Mouse (Mus musculus): ENCODE results near the gene Dkk3. TPM values are rescaled to one million over a fixed set of nuclear protein-coding genes. Genes with fewer than 3 reads are reported as not detected.
"Not testable (repeated sequence)": the region's sequence is repeated elsewhere in the genome, so short reads cannot be mapped to it uniquely, and the experiment has no call there.

Gene Dkk3
- polyA plus RNA-seq, 1 experiment from 2014 or later: 9.0 TPM

GRCm38 (mm10) chr7:112187536-112188459 is 28.9 kb upstream of the Dkk3 start:
- no peaks in the 10 kb centered on the region for H3K9me3 ChIP-seq
- no peak for DNase-seq (ENCODE audit: low spot score)
- H3K4me3 ChIP-seq: no peak overlapping the region
- H3K27ac ChIP-seq: no peak overlapping the region
- no peaks in the 10 kb centered on the region for H3K27me3 ChIP-seq (ENCODE audit: insufficient read depth, poor library complexity, severe bottlenecking)
- 71% methylated on average over 13 of the region's 13 CpGs for WGBS
- H3K4me1 ChIP-seq (replicated peaks): peaks cover 15% of the 10 kb centered on the region
- H3K36me3 ChIP-seq: no peaks in the 10 kb centered on the region

- Histone ChIP-seq H3K36me3 (no peaks in the 10 kb centered on the region), H3K27me3 (ENCODE audit: insufficient read depth, poor library complexity, severe bottlenecking) (no peaks in the 10 kb centered on the region), H3K4me1 (replicated peaks) (peaks cover 15% of the 10 kb centered on the region), H3K9me3 (no peaks in the 10 kb centered on the region), H3K4me3 (no peak overlapping the region), H3K27ac (no peak overlapping the region)
- no peak for DNase-seq (ENCODE audit: low spot score)
- WGBS: 91% methylated on average over 7 of the region's 7 CpGs
Measured at GRCm38 (mm10) chr7:112186871-112187270, 28.0 kb upstream of the Dkk3 start.

DNA sequence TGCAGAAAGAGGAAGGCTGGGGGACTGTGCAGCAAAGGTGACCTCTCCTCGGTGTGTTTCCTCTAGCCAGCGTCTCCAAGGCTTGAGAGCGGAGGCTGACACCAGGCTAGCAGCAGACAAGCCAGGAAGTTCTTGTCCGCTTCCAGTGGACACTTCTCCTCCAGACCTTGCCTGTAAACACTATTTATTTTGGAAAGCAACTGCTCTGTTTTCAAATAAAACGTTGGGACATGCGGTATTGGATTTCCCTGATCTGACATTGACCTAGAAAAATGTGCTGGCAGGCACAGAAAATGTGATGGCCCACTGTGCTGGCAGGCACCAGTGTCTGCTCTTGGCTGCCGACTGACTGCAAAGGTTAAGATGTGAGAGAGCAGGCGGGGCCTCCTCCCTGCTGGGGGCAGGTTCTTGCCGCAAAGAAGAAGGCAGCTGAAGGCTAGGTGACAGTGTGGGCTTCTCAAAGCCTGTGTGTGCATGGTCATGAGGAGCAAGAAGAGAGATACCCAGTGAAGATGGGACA is 26.4 kb upstream of the Dkk3 start:
- Histone ChIP-seq H3K27ac (no peak overlapping the region), H3K4me1 (replicated peaks) (peaks cover 18% of the 10 kb centered on the region), H3K36me3 (no peaks in the 10 kb centered on the region), H3K9me3 (no peaks in the 10 kb centered on the region), H3K27me3 (ENCODE audit: insufficient read depth, poor library complexity, severe bottlenecking) (no peaks in the 10 kb centered on the region), H3K4me3 (no peak overlapping the region)
- 69% methylated on average over 9 of the region's 9 CpGs for WGBS
- no peak for DNase-seq (ENCODE audit: low spot score)

DNA sequence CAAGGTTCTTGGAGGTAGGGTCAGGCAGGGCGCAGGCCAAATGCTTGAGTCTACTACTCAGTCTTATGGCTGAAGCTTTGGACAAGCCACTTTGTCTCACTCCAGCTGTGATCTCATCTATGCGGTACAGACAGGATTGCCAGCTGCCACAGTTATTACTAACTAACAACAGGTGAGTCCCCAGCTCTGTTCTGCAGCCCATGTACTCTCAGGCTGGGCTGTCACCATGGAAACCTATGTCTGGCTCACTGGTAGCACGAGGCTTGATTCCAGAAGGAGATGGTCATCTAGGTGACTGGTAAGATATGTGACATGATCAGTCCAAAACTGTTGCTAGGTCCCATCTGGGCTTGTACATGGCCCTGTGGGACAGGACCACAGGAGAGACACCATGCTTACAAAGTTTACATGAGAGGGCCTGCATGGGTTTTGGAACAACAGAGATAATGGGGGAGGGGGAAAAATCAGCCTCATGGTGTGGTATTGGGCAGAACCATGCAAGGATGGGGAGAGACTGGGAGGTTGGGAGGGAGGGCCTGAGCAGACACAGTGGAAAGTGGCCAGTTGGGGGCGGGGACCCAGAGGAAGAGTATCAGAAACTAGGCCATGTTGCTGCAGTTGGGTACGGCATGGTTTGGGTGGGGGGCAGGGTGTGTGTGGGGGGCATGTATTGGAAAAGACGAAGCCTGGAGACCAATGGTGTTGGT is 25.8 kb upstream of the Dkk3 start:
- Histone ChIP-seq H3K36me3 (no peaks in the 10 kb centered on the region), H3K4me1 (replicated peaks) (peaks cover 21% of the 10 kb centered on the region), H3K27me3 (ENCODE audit: insufficient read depth, poor library complexity, severe bottlenecking) (no peaks in the 10 kb centered on the region), H3K27ac (no peak overlapping the region), H3K9me3 (no peaks in the 10 kb centered on the region), H3K4me3 (no peak overlapping the region)
- 80% methylated on average over 6 of the region's 6 CpGs for WGBS
- no peak for DNase-seq (ENCODE audit: low spot score)

DNA sequence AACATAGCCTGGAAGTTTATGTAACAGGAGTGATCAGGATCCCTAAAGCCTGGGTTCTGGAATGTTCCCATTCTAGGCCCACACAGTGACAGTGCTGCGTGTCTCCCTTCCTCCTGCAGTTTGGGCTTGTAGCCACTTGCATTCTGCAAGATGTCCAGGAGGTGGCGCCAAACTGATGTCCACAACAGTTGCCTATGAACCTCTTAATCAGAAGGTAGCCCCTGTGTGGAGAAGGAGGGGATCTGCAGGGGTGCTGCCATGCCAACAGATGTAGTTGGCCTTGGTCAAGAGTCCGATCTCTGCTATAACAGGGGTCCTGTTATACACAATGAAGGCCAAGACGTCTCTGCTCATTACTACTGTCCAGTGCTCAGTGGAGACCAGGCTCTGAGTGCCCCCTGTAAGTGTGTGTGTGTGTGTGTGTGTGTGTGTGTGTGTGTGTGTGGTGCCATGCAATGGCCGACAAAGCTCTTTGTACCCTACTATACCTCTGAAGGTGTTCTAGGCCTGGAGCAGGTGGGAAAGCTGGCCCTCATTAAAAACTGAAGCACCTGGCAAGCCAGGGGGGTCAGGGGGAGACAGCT is 24.5 kb upstream of the Dkk3 start:
- Histone ChIP-seq H3K4me1 (replicated peaks) (peaks cover 14% of the 10 kb centered on the region), H3K4me3 (no peak overlapping the region), H3K27me3 (ENCODE audit: insufficient read depth, poor library complexity, severe bottlenecking) (no peaks in the 10 kb centered on the region), H3K9me3 (no peaks in the 10 kb centered on the region), H3K27ac (no peak overlapping the region), H3K36me3 (no peaks in the 10 kb centered on the region)
- 38% methylated on average over 5 of the region's 5 CpGs for WGBS
- DNase-seq (ENCODE audit: low spot score): peak; percentile 88

GRCm38 (mm10) chr7:112180235-112180705 is 21.4 kb upstream of the Dkk3 start:
- H3K4me3 ChIP-seq: peak overlapping the region; percentile 29
- 19% methylated on average over 10 of the region's 10 CpGs for WGBS

DNA sequence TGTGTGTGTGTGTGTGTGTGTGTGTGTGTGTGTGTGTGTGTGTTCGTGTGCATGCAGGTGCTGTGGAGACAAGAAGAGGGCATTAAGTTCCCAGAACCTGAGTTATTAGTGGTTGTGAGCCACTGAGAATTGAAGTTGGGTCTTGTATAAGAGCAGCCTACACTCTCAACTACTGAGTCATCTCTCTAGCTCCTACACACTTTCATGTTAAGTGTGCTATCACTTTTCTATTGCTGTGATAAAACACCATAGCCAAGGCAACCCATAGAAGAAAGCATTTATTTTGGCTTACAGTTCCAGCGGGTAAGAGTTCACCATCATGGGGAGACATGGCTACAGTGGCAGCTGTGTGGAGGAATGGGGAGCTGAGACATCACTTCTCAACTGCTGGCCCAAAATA is 17.8 kb upstream of the Dkk3 start:
- no peaks in the 10 kb centered on the region for H3K27me3 ChIP-seq (ENCODE audit: insufficient read depth, poor library complexity, severe bottlenecking)
- H3K27ac ChIP-seq: no peak overlapping the region
- no peaks in the 10 kb centered on the region for H3K36me3 ChIP-seq
- H3K9me3 ChIP-seq: no peaks in the 10 kb centered on the region
- peaks cover 13% of the 10 kb centered on the region for H3K4me1 ChIP-seq (replicated peaks)
- WGBS: 76% methylated on average over 2 of the region's 2 CpGs
- no peak for DNase-seq (ENCODE audit: low spot score)
- H3K4me3 ChIP-seq: no peak overlapping the region

More at GRCm38 (mm10) chr7:112180235-112180705, 21.4 kb upstream of the Dkk3 start:
- no peaks in the 10 kb centered on the region for H3K36me3 ChIP-seq
- no peaks in the 10 kb centered on the region for H3K9me3 ChIP-seq
- H3K4me1 ChIP-seq (replicated peaks): peaks cover 6% of the 10 kb centered on the region
- peak; percentile 81 for DNase-seq (ENCODE audit: low spot score)
- H3K27ac ChIP-seq: peak overlapping the region; percentile 75
- H3K27me3 ChIP-seq (ENCODE audit: insufficient read depth, poor library complexity, severe bottlenecking): no peaks in the 10 kb centered on the region

DNA sequence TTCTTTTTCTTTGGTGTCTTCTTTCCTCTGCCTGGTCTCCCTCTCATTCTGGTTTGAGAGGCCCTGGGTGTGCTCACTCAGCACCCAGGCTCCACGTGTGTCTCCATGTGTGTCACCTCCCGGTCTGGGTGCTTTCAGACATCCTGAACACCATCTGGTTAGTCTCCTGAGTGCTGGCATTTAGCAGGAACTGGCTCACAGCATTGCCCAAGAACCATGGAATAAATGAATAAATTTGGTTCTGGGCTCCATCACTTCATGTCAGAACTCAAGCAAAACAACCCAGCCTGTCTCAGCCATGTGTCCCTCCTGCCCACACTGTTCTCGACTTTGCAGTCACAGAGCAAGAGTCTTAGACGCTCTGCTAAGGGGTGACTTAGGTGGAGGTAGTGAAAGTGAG is 13.8 kb upstream of the Dkk3 start:
- Histone ChIP-seq H3K4me1 (replicated peaks) (peaks cover 21% of the 10 kb centered on the region), H3K27me3 (ENCODE audit: insufficient read depth, poor library complexity, severe bottlenecking) (no peaks in the 10 kb centered on the region), H3K4me3 (no peak overlapping the region), H3K36me3 (no peaks in the 10 kb centered on the region), H3K9me3 (no peaks in the 10 kb centered on the region), H3K27ac (no peak overlapping the region)
- WGBS: 59% methylated on average over 4 of the region's 4 CpGs
- DNase-seq (ENCODE audit: low spot score): no peak

DNA sequence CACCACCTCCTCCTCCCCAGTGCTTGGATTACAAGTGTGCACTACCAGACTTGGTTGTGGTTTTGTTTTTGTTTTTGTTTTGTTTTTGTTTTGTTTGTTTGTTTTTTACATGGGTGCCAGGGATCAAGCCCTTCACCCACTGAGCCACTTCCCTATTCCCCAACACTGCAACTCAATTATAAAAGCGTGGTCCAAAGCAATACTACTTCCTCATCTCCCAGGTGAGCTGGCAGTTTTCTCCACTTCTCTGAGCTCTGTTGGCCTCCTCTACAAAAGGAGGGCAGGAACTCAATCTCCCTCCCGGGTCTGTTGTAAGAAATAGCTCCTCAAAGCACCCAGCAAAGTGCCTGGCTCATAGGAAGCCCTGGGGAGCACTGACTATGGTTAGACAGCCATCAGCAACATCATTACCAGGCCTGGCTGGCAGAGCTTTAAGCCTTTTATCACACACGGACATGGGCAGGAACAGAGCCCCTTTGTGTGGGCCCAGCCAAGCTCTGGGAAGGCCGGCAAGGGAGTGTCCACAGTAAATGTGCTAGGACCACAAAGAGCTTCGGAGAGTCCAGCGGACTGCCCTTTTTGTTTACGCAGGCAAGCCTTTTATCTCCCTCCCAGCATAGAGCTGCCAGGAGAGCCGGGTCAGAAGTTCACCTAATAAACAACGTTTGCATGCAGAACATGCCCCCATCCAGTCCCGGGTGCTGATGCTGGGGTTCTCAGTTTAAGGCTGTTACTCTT is 11.3 kb upstream of the Dkk3 start:
- H3K27ac ChIP-seq: peak overlapping the region; percentile 82
- H3K27me3 ChIP-seq (ENCODE audit: insufficient read depth, poor library complexity, severe bottlenecking): no peaks in the 10 kb centered on the region
- WGBS: 15% methylated on average over 10 of the region's 10 CpGs
- peaks cover 21% of the 10 kb centered on the region for H3K4me1 ChIP-seq (replicated peaks)
- no peaks in the 10 kb centered on the region for H3K9me3 ChIP-seq
- peak; percentile 58 for DNase-seq (ENCODE audit: low spot score)
- H3K36me3 ChIP-seq: no peaks in the 10 kb centered on the region
- no peak overlapping the region for H3K4me3 ChIP-seq

- H3K36me3 ChIP-seq: no peaks in the 10 kb centered on the region
- DNase-seq (ENCODE audit: low spot score): no peak
- no peak overlapping the region for H3K4me3 ChIP-seq
- peaks cover 12% of the 10 kb centered on the region for H3K4me1 ChIP-seq (replicated peaks)
- 83% methylated on average over 4 of the region's 4 CpGs for WGBS
- peaks cover 6% of the 10 kb centered on the region; the same call in 1 of the 2 replicates for H3K27me3 ChIP-seq (ENCODE audit: insufficient read depth, poor library complexity, severe bottlenecking)
- H3K9me3 ChIP-seq: no peaks in the 10 kb centered on the region
- H3K27ac ChIP-seq: no peak overlapping the region
Measured at GRCm38 (mm10) chr7:112165593-112165992, 6.7 kb upstream of the Dkk3 start.

- not testable (repeated sequence) for H3K9me3 ChIP-seq; H3K4me1 ChIP-seq (replicated peaks); H3K36me3 ChIP-seq; H3K27ac ChIP-seq; DNase-seq (ENCODE audit: low spot score); H3K27me3 ChIP-seq (ENCODE audit: insufficient read depth, poor library complexity, severe bottlenecking); H3K4me3 ChIP-seq
- 91% methylated on average over 4 of the region's 4 CpGs for WGBS
Measured at GRCm38 (mm10) chr7:112165032-112165431, 6.2 kb upstream of the Dkk3 start.

DNA sequence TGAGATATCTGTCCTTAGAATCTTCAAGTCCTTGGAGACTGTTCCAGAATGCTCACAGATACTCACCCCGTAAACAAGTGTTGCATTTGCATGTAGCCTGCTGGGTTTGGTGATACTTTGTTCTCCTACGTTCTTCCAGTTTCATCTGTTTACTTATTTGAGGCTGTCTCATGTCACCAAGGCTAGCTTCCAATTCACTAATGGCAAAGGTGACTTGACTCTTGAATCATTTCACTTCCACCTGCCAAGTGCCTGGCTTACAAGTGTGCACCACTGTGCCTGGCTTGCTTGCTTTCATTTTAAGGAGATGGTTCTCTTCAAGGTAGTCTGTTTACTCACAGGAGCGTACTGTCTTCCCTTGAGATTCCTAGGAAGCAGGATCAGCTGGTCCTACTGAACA is 5.6 kb upstream of the Dkk3 start:
- H3K4me3 ChIP-seq: no peak overlapping the region
- no peak for DNase-seq (ENCODE audit: low spot score)
- H3K27me3 ChIP-seq (ENCODE audit: insufficient read depth, poor library complexity, severe bottlenecking): peaks cover 13% of the 10 kb centered on the region; the same call in 1 of the 2 replicates
- 90% methylated on average over 3 of the region's 3 CpGs for WGBS
- H3K27ac ChIP-seq: no peak overlapping the region
- no peaks in the 10 kb centered on the region for H3K36me3 ChIP-seq
- no peaks in the 10 kb centered on the region for H3K9me3 ChIP-seq
- H3K4me1 ChIP-seq (replicated peaks): peaks cover 4% of the 10 kb centered on the region; the same call in 1 of the 2 replicates

Data from hindbrain, embryonic 10.5 days (tissue).